Mouse (Mus musculus) embryo, embryonic 9.5 days (tissue): ENCODE data around the gene Prrt2.
A peak's percentile ranks its signal among the peaks of the same experiment; 100 is the strongest.

Experiments used
- DNase-seq: peaks from one replicate; pipeline ENCODE4 v3.0.0-alpha.2; 2017; ENCODE audit errors: extremely low spot score

Prrt2 gene

DNA sequence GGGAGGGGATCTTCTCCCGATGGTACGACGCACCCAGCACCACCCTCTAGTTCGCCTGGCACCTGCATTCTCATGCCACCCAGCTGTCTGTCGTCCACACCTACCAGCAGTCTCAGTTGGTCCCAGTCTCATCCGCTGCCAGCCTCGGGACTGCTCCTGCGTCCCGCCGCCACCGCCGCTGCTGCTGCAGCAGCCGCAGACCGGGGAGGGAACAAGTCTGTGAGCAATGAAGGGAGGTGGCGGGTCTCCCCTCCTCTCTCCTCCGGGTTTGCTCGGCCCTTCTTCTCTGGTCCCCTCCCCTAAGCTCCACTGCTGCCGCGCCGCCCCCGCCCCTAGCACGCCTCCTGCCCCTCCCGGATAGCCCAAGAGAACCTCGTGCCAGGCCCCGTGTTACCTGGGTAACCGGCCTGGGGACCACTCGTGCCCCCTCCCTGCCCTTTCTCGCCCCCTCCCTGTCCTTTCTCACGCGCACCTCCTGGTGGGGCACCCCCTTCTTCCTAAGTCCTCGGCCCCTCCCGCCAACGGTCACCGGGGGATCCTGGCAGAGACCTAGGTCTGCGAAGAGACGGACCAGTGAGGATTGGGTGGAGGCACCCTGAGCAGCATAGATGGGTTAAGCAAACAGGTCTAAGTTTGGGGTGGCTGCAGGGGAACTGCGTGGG, at the start of gene Prrt2, which contains the start of gene Gm42742:
Gene Prrt2 (minus strand): TSS at position 311 of the 662 bp plus-strand sequence.
Gene Gm42742 (minus strand): TSS at position 197 of the 662 bp plus-strand sequence.
- peak; percentile 82 for DNase-seq

DNA sequence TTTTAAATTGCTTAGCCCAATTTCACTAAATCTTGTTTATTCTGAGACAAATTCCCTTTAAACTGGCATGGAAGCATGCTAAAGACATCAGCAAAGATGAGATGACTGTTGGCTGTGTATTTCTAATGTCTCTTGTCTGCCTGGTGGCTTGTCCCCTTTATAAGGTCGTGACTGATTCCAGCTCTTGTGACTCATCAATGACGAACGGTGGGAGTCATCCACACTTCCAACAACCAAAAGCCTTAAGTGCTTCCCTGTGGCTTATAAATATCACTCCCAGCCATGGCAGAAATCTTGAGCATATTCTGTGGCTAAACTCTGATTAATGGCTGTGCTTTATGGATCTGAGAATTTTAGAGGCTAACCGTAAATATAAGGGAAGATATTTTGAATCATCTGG, 45.3 kb upstream of the Prrt2 start:
- DNase-seq = no peak

DNA sequence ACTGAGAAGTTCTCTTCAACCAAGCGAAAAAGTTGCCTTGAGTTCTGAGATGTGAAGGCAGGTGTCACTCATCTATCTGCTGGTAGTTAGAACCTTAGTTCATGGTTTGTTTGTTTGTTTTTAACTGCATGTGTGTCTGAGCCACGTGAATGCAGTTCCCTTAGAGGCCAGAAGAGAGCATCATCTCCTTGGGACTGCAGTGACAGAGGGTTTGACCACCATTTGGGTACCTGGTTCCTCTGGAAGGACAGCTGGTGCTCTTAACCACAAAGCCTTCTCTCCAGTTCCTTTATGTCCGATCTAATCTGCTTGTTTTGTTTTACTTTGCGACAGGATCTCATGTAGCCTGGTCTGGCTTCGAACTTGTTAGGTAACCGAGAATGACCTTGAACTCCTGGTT, 44.5 kb upstream of the Prrt2 start:
- no peak for DNase-seq

DNA sequence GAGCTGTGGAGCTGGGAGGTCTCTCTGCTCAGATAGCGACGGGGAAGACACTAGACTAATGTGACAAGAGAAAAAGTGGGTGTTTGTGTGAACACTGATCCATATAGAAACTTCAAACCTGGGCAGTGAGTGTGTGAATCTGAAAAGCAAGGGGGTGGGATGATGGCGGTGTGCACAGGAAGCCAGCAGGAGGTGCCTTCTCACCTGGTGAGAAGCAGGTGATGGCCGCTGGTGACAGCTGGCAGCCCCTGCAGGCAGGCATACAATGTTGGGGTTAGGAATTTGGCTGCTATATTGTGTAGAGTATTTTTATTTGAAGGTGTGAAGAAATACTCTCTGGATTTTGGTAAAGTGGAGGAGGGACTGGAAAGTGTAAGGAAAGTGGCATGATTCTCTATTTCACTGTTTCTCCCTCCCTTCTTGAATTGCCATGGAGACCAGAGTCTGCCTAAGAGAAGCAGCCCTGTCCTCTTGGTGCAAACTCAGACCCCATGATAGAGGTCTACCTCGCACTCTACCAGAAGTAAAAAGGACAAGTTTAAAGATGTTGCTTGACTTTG, 34.1 kb upstream of the Prrt2 start:
- no peak for DNase-seq

DNA sequence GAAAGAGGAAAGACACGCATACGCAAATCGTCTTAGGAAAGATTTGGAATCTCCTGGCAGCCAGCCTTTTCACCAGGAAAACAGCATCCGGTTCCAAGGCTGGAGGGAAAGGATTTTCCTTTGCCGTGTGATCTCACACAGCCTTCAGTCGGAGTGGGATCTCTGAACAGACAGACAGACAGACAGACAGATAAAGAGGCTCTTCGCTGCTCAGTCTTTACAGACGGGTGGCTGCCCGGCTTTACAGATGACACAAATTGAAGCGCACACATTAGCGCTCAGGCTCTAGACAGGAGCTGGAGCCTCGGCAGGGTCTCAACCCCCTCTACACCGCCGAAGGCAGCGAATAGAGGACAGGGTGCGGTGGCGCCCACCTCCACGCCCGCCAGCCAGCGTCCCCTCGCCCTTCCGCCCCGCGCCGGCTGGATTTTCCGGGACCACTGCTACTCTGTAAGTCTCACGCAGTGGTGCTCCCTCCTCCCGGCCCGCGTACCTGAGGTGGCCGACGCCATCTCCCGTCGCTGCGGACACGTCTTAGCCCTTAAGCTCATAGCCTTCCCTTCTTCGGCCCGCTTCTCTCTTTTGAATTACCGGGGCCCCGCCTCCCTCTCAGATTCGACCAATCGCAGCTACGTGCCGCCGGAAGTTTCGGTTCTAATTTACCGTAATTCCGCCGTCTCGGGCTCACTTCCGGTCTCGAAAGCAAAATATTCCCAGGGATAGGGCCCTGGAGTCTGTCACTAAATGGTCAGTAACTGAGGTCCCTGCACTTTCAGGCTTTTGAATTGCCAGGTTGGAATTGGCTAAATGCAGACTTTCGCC, 21.1 kb upstream of the Prrt2 start, which contains the start of gene Kif22:
Gene Kif22 (minus strand): TSS at position 621 of the 822 bp plus-strand sequence.
- DNase-seq = peak; percentile 87

DNA sequence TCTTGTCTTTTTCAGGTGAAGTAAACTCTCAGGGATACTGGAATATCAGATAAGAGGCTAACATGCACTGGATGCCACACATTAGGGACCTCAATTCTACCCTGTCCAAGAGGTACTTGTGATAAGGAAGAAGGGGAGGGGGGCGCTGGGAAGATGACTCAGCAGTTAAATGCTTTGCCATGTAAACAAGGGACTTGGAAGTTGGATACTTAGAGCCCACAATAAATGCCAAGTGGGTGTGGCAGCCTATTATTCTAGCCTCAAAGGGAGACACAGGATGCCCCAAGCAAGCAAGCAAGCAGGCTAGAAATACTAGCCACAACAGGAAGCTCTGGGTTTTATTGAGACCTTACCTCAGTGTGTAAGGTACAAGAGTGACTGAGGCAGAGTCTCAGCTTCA, 10.2 kb upstream of the Prrt2 start:
- DNase-seq = no peak

DNA sequence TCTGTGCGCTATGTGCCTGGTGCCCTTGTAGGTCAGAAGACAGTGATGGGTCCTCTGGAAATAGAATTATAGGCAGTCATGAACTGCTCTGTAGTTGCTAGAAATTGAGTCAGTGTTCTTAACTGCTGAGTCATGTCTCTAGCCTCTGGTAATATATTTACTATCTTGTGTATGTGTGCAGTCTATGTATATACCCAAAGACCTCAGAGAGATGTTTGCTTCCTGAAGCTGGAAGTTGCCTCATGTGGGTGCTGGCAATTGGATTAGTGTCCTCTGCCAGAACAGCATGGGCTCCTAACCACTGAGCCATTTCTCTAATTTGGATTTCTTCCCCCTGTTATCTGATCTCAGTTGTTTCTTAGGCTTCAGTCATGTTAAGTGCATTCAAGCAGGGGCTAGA, 9.2 kb upstream of the Prrt2 start:
- no peak for DNase-seq

DNA sequence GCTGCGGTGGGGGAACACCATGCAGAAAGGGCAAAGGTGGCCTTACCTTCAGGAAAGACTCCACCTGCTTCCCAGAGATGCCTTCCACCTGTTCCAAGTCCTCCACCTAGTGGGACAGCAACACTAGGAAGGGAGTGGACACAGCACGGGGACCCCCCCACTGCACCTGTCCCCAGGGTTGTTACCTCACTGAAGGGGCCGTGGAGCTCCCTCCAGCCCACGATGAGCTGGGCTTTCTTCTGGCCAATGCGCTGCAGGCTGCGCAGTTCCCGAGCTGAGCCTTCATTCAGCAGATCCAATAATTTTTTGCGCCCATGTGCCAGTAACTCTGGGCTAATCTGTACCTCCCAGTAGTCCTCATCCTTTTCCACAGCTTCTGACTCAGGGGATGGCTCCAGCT, 6.9 kb upstream of the Prrt2 start:
- no peak for DNase-seq

DNA sequence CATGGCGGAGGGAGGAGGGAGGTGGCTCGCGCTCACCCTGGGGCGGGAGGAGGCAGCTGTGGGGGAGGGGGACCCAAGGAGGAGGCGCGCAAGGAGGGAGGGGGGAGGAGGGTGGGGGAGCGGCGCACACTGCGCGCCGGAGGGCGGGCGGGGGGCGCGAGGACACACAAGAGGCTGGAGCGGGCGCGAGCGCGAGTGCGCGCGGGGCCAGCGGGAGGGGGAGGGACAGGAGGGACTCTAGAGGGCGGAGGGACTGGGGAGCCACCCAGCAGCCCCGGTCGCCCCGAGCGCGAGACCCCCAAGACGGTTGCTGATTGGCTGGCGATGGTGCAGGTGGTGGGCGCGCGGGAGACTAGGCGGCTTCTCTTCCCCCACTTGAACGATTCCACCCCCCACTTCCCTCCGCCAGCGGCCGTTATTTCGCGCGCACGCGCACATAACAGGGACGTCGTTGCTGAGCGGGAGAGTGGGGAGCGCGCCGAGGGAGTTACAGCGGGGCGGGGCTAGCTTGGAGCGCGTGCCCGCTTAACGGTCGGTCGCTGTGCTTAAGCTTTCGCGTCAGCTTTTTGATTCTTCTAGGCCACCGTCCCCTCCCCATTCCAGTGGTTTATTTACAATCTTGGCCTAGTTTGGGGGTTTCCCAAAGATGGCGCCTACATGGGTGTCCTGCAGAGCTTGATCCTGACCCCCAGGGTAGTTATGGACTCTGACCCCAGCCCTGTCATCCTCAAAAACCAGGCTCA, 6.1 kb upstream of the Prrt2 start, which contains the start of gene Maz:
Gene Maz (minus strand): TSS at position 54 of the 743 bp plus-strand sequence.
- DNase-seq = peak; percentile 100

DNA sequence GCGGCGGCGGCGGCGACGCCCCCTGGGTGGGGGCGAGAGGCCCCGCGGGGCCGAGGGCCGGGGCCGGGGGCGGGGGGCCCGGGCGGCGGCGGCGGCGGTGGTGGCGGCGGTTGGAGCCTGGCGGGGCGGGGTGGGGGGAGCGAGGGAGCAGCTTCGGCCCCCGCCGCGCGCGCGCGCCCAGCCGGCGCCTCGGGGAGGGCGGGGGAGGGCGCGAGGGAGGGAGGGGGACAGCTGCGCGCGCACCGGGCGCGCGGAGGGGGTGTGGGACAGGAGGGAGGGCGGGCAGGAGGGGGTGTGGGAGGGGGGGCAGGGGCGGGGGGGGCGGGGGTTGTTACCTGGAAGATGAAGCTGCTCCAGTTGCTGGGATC, 5.6 kb upstream of the Prrt2 start:
- no peak for DNase-seq

DNA sequence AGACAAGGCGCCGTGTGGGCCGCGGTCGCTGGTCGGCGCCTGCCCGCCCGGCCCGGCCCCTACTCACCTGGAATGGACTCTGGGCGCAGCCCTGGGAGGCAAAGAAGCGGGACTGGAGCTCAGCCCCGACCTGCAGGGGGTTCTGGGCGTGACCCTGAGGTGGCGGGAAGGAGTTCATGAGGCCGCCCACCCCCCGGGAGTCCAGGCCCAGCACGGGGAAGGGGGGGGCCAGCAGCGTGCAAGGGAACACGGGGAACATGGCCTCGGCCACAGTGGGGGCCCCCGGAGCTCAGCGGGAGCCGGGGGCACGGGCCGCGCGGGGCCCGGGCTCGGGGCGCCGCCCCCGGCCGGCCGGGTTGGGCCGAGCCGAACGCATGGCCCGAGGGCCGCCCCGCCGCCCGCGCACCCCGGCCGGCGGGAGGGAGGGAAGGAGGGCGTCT, 5.2 kb upstream of the Prrt2 start:
- peak; percentile 83 for DNase-seq

DNA sequence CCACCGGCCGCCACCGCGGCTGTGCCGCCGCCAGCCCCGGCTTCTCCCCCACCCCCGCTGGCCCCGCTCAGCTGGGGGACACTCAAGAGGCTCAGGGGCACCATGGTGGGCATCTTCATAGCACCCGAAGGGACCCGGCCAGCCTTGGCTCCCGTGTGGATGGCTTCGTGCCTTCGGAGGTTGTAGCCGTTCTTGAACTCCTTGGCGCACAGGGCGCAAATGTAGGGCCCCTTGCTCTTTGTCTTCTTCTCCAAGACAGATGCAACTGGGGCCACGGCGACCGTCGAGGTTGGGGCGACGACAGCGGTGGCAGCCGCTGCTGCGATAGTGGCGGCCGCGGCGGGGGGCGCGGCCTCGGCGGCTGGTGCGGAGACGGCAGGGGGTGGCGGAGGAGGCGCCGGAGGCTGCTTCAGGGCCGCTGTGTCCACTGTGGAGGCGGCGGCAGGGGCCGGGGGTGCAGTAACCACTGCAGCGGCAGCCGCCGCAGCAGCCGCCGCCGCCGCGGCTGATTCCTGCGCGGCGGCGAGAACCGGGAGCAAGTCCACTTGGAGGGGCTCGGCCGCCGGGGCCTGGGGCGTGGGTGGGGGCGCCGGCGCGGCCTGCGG, 4.6 kb upstream of the Prrt2 start:
- peak; percentile 51 for DNase-seq

DNA sequence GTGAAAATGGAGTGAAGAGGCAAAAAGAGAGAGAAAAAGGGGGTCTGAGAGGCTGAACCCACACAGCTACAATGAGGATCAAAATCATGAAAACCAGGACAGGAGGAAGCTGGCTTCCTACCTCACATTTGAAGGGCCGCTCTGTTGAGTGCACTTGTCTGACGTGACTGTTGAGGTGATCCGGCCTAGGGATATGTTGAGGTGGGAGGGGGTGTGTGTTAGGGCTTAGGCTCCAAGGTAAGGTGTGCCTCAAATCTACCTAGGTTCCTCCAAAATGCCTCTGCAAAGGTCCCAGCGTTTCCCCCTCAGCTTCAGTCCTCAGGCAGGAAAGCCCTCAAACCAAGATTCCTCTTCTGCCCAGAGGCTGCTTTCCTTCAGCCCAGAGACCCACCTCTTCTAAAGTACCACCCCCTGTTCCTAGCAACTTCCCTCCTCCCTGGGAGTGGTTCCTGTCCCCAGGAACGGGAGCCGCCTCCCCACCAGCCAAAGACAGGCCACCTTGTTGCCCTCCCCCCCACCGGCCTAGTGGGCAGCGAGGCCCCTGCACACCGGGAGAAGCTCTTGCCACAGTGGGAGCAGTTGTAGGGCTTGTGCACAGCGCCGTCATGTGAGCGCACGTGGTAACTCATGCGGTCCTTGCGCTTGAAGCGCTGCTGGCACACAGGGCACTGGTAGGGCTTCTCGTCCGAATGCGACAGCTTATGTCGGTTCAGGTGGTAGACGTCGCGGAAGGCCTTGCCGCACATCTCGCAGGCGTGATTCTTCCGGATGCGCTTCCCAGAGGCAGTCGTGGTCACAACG, 3.9 kb upstream of the Prrt2 start:
- peak; percentile 77 for DNase-seq

DNA sequence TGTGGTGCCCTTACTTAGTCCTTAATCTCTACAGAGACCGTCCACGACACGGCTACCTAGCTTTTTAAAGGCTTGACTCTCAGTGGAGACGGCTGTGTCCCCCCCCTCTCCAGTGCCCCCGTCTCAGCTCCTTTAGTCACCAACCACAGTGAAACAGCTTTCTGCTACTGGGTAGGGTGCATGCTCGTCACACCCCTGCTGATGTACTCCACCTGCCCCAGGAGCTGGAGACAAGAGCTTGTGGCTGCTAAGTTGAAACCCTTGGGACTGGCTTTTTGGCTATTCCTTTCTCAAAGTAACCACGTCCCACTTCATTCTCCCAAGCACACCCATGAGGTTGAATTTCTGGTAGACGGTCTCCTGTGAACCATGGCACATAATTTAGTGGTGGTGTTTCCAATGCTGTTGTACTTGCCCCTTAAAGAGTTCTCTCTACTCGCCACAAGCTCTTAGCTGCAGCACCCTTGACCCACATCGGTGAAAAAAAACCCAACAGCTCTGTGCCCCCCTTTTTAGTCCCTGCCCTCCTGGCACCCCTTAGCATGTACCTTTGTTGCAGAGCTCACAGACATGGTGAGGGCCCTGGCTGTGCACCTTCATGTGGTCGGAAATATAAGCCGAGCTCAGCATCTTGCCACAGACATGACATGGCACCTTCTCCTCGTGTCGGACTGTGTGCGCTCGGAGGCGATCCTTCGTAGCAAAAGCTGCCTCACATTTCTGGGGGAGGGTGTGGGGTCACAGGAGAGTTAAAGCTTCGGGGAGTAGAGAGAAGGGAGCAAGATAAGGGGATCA, 3.1 kb upstream of the Prrt2 start:
- no peak for DNase-seq

DNA sequence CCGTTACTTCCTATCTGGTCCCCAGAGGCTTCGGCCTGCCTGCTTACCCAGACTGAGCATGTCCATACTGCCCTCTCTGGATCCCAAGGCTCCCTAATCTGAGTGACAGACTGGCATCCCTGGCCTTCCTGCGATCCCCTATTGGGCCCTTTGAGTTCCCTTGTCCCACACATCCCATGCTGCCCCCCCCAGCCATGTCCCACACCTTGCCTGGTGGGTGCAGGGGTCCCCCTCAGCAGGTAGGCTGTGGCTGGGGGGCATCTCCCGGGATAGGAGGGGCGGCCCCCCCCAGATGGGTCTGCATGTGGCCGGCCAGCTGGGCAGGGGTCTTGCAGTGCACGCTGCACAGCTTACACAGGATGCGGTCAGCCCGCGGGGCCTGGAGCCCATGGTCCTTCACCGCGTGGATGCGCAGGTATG, 2.3 kb upstream of the Prrt2 start:
- DNase-seq = peak; percentile 19

DNA sequence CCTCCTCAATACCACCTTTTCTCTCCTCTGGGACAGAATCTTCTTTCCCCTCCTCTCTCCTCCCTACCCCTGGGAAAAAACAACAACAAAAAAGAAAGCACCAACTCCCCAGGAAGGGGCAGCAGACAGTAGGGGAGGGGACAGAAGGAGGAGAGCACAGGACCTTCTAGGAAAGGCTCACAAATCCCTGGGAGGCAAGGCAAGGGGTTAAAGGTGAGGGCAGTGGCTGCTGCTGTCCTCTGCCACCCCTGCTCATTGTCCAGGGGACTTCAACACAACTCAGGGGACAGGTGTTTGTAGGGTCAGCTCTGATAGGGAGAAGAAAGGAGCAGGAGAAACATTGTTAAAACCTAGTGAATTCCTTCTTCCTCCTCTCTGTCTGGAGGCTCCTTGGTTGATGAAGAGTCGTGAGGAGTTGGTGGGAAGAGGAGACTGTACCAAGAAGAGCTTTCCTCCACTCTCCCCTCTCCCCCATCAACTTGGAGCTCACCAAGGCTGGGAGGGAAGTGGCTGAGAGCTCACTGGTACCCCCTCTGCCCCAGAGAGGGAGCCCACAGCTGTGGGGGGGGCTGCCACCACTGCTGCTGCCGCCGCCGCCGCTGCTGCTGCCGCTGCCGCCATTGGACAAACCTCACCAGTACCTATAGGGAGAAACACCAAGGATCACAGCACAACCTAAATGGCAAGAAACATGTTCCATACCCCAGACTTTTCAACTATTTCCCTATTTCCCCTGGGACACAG, 1.7 kb upstream of the Prrt2 start:
- no peak for DNase-seq

DNA sequence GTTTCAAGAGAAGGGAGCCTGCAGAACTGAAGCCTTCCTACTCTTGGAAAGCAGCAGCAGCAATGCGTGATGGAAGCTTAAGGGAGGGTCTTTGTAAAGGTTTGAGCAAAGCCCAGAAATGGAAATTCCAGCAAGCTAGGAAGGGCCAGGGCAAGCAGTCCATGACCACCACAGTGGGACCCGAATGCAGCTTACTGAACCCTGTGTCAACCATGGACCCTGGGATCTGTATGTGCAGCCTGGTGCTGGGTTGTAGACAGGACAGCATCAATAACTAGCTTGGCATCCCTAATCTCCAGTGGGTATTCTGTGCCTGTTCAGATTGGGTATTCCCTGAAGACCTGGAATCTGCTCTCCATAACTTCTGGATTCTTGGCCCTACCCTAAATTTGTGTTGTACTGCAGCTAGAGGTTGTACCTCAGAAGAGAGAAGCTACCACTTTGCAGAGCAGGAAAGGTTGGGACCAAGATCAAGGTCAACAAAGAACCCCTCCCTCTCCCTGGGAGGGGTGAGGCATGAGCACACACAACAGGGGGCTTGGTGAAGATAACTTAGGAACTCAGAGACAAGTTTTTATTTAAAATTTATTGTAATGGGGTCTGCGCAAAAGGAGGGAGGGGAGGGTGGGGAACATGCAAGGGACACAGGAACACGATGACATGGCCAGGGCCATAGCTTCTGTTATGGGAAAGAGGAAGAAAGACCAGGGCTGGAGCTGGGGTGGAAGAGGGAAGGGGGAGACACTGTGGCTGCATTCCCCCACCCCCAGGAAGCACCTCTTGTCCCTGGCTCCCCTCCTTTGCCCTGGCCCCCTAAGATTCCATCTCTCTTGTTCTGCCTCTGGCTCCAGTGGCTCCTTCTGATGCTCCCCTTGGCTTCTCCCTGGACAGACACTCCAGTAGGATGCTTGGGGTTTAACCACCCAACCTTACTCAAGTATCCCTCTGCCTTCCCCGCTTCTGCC, 834 bp upstream of the Prrt2 start:
- no peak for DNase-seq

DNA sequence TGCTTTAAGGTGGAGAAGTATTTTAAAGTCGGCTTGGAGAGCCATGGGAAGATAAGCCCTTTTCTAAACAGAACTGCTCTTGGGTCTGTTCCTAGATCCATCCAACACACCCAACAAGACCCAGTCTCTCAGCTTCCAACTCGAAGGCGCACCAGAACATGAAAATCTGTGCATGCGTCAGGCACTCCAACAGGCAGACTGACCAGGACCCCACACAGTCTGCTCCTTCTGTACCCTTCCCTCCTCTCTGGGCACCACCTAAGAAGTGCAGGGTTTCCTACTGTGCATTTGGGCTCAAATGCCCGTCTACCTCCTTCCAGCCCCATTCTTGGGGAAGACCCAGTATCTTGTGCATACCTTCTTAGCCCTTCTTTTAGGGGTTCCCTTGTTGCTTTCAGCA, 520 bp downstream of the Prrt2 start:
- DNase-seq = peak; percentile 15
